Mouse (Mus musculus) embryonic fibroblast, embryonic 13.5 days (primary cell): Measurements from ENCODE around the gene Sult2b1.

Experiments used
- CTCF ChIP-seq: IDR thresholded peaks from 2 replicates; pipeline ENCODE4 v1.5.1; 2011; ENCODE audit warnings: mild to moderate bottlenecking, control low read depth, low read length, moderate library complexity, borderline replicate concordance; ENCODE audit not compliant: insufficient read depth
- POLR2A ChIP-seq: IDR thresholded peaks from 2 replicates; pipeline ENCODE4 v1.6.1; 2011; ENCODE audit warnings: low read depth, mild to moderate bottlenecking, control low read depth, low read length, moderate library complexity

GRCm38 (mm10) chr7:45706721-45707241 lies 77.7 kb downstream of the Sult2b1 start:
- no peak for TF ChIP-seq CTCF
- peak; percentile 20 for TF ChIP-seq POLR2A
